Mouse (Mus musculus) left cerebral cortex, adult 2 months (tissue): ENCODE measurements around the gene Il22ra2. TPM values are rescaled to one million over a fixed set of nuclear protein-coding genes. Genes with fewer than 3 reads are reported as not detected.

Experiments
- DNase-seq, 2 experiments: peaks; one replicate each; pipeline ENCODE4 v3.0.0; 2021 to 2022; ENCODE audit warnings: low spot score in 2 of 2, mixed read lengths in 1 of 2; ENCODE audit errors: extremely low spot score in 1 of 2
- H3K27ac ChIP-seq: fragments of 200-600 bp; 2 replicates; pipeline ENCODE4 v1.8.1; 2022
- H3K4me3 ChIP-seq: fragments of 200-600 bp; 2 replicates; pipeline ENCODE4 v1.8.1; 2022
- CTCF ChIP-seq: fragments of 200-600 bp; IDR thresholded peaks from 2 replicates; pipeline ENCODE4 v1.8.1; 2022; ENCODE audit warnings: antibody characterized with exemption, mild to moderate bottlenecking, moderate library complexity
- intact Hi-C: fragments of 180-260 bp; cut with DNase I; formaldehyde crosslinking; loops from one replicate; pipeline ENCODE4 v1.15.1; 2025
- long read RNA-seq, 2 experiments: library from polyadenylated mRNA; stranded (forward); transcript quantifications; one replicate each; pipeline ENCODE4 v2.0.0; 2021; ENCODE audit warnings: borderline mapping rate in 2 of 2
- total RNA-seq, 2 experiments: library from RNA; stranded (reverse); gene quantifications; 2 replicates each; pipeline ENCODE4 v1.2.3; 2021

The Il22ra2 gene
- not detected for total RNA-seq
- long read RNA-seq, experiment 1: 0 reads
- long read RNA-seq, experiment 2: 0 reads

DNA sequence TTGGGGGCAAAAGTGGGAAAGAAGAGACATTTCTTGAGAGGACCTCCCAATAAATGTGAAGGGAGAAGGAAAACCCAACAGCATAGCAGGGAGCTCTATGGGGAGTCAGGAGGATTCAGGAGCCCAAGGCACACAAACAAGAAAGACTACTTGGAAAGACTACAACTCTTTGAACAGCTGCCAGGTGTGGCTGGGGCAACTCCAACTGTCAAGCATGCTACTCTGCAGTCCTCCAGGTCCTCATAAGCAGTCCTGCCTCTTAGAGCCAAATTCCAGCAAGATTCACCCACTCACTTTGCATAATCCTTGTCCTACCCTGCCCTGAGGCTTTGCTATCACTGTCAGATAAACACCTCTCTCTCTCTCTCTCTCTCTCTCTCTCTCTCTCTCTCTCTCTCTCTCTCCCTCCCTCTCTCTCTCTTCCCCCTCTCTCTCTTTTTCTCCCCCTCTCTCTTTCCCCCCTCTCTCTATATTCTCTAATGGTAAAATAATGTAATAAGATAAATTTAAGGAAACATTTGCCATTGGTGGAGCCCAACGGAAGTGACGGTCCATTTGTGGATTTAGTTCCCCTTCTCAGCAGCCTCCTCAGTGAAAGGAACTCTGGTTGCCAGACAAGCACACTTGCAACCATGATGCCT lies at the start of gene Il22ra2:
Gene Il22ra2, plus strand, starts transcription at position 591 of the 641 bp plus-strand sequence.
- Histone ChIP-seq H3K4me3 (no peak within 1 kb of the TSS), H3K27ac (no peak within 1 kb of the TSS)
- intact Hi-C loops: no loop called here
- TF ChIP-seq CTCF: no peak
- DNase-seq: no peak

DNA sequence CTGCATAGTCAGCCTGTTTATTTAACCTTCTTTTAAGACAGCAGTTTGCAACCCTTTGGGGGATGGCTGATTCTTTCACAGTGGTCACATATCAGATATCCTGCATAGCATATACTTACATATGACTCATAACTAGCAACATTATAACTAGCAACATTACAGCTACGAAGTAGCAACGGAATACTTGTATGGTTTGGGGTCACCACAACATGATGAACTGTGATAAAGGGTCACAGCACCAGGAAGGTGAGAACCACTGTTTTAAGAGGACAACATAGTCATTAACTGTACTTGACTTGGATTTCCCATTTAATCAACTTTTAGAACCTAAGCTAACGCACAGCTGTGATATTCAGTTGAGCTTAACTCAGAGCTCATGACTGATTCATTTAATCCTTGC lies 44.2 kb upstream of the Il22ra2 start:
- no peak for TF ChIP-seq CTCF
- no peak for DNase-seq
- intact Hi-C loops: no loop called here
- no peak overlapping the region for H3K27ac ChIP-seq
- H3K4me3 ChIP-seq: no peak overlapping the region

DNA sequence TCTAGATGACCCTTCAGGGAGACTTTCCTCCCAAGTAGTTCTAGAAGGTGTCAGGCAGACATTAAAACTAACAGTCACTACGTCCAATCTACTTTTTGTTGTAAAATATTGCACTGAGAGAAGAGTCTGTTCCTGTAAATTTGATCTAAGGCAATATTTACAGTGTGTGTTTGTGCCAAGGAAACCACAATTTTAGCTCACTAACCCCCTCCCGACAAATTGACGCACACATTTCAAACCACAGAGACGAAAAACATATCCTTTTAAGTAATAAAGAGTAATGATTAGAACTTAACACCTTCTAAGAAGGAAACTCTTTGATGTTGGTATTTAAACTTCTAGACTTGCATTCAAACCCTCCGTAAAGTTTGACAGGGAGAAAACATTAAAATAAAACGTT lies 43.8 kb upstream of the Il22ra2 start:
- no peak for TF ChIP-seq CTCF
- intact Hi-C loops: no loop called here

DNA sequence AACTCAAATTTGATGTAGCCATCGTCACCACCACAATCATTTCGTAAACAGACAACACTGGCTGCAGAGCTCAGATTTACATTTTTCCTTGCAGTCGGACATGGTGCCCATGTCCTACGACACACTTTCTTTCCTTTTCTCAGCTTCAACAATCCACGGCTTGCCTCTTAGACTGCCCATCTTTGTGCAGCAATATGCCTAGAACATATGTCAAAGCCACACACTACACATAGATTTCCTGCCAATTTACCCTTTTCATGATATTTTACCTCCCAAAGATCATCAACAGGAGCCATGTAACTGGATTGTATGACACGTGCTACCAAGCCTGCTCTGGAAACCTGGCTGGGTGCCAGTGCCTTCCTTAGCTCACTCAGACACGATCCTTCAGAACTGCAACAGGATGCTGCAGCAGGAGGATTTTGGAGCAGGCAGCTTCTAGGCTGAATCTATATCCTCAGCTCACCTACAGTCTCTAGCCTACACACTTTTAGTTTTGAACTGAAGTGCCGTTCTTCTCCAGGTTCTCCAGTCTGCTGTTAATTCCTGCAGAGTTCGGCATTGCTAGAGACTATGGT lies 43.3 kb upstream of the Il22ra2 start:
- peak; percentile 27 to 33 for DNase-seq
- 0 out of 2 replicates have a peak overlapping the region, but pooled peaks have one; percentile 9 for H3K4me3 ChIP-seq
- intact Hi-C loops: no loop called here
- H3K27ac ChIP-seq: no peak overlapping the region
- TF ChIP-seq CTCF: no peak

More for the DNA sequence above, 43.8 kb upstream of the Il22ra2 start:
- no peak overlapping the region for H3K27ac ChIP-seq
- H3K4me3 ChIP-seq: no peak overlapping the region
- DNase-seq: no peak

DNA sequence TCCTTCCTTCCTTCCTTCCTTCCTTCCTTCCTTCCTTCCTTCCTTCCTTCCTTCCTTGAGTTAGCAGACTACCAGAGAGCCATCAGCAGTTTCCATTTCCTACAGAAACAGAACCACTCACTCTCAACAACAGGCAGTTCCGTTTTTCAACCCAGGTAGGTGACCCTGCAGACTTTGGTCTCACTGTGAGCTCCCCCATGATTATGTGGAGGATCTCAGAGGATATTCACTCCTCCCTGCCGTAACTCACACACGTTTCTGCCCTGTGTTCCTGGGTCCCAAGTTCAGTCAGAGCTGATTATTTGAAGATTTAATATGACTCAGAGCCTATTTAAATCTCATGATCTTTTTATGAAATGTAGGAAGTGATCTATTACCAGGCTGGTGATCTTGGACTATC lies 41.1 kb upstream of the Il22ra2 start:
- H3K27ac ChIP-seq: no peak overlapping the region
- no peak for TF ChIP-seq CTCF
- no peak overlapping the region for H3K4me3 ChIP-seq
- no peak for DNase-seq
- intact Hi-C loops: no loop called here

DNA sequence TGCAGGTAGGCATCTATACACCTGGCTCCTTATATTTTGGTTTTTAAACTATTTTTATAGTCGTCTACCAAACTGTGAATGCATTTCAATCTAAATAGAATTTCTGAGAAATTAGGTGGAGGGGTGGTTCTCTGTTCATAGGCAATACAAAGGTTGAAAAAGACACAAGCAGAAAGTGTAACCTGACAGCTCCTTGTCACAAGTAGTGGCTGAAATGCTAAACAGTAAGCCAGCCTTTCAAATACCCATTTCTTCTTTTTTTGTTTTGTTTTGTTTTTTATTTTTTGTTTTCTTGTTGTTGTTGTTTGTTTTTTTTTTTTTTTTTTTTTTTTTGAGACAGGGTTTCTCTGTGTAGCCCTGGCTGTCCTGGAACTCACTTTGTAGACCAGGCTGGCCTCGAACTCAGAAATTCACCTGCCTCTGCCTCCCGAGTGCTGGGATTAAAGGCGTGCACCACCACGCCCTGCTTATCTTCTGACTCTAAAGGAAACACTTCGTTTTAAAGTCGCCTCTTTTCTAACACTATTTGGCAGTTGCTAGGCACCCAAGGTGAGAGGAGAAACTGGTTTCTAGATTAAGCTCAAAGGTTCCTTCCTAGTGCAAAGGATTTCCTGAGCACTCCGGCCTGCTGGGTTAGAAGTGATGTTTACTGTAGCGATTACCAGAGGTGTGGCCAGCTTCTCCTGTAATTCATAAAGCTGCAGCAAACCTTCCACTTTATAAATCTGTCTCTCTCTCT lies 39.8 kb upstream of the Il22ra2 start:
- DNase-seq: no peak
- intact Hi-C loops: no loop called here
- no peak overlapping the region for H3K4me3 ChIP-seq
- no peak for TF ChIP-seq CTCF
- H3K27ac ChIP-seq: no peak overlapping the region

DNA sequence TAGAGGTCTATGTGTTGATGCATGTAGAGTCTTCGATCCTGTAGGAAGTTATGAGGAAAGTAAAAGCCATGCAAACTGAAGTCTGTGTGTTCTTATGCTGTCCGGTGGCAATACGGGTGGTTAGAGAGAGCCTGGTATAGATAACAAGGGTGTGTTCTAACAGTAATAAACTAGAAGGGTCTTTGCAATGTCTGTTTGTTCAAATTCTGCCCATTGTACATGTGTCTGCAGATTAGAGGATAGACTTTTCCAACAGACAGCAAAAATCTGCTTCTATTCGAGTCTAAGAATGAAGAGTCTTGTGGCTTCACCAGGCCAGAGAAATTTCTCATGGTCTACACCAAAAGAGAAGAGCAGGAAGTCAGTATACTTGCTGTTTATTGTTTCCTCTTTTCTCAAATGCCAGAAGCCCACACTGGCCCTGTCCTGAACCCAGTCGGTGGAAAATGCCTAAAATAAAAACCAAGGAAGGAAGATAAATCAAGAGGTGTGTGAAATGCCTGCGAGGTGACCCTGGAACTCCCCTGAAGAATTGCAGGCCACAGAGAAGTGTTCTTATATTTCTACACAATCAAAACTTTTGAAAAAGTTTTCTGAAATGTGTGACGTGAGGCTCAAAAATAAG lies 38.9 kb upstream of the Il22ra2 start:
- no peak for DNase-seq
- no peak overlapping the region for H3K27ac ChIP-seq
- intact Hi-C loops: no loop called here
- no peak for TF ChIP-seq CTCF
- no peak overlapping the region for H3K4me3 ChIP-seq

DNA sequence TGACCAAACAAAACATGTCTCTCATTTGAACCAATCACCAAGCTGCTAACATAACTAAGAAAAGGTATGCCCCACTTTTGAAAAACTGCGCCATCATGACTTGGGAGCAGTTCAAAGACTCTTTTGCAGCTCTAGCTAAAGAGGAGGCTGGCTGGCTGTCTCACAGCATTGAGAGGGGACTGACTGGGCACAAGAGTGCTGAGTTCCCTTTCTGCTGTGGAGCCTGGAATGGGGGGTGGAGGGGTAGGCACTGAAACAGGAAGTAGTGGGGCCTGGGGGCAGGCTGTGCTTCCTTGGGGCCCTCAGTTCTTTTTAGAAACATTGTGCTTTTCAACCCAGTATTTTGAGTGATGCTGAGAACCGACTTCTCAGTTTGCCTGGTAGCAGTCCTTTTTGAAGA lies 37.7 kb upstream of the Il22ra2 start:
- no peak for DNase-seq
- TF ChIP-seq CTCF: no peak

DNA sequence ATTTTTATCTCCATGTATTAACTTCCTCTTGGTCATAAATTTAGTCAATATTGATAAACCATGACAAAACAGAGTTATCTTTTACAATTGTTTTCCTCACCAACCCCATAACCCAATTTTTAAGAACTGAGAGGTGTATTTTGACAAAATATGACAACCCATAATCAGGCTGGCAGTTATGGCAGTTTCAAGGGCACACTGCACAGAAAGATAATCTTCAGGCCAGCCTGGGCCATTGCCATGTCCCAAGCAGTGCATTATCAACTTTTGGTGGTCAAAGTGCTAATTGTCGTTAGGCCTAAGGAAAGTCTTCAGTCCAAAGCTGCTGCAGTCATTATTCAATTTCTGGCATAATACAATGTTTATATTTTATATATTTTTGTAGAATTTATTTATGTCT lies 37.0 kb upstream of the Il22ra2 start:
- H3K27ac ChIP-seq: no peak overlapping the region
- intact Hi-C loops: no loop called here
- no peak overlapping the region for H3K4me3 ChIP-seq
- no peak for DNase-seq
- no peak for TF ChIP-seq CTCF

More for the DNA sequence above, 37.7 kb upstream of the Il22ra2 start:
- Histone ChIP-seq H3K4me3 (no peak overlapping the region), H3K27ac (no peak overlapping the region)
- intact Hi-C loops: no loop called here

DNA sequence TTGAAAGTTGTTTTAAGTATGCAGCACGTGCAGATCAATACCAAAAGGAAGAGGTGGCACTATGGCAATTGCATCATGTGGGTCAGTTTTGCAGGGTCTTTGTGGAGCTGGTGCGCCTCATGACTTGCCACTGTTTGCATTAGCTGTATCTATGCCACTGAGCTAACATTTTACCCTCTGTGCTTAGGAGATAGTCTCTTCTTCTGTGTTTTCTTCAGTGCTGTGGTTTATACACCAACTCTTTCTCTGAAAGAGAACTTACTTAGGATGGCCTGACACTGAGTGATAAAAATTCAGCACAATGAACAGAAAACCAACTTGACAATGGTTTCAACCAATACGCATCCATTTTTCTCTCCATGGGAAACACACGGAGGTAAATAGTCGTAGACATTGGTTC lies 35.9 kb upstream of the Il22ra2 start:
- intact Hi-C loops: no loop called here
- Histone ChIP-seq H3K27ac (no peak overlapping the region), H3K4me3 (no peak overlapping the region)
- DNase-seq: no peak
- TF ChIP-seq CTCF: no peak

DNA sequence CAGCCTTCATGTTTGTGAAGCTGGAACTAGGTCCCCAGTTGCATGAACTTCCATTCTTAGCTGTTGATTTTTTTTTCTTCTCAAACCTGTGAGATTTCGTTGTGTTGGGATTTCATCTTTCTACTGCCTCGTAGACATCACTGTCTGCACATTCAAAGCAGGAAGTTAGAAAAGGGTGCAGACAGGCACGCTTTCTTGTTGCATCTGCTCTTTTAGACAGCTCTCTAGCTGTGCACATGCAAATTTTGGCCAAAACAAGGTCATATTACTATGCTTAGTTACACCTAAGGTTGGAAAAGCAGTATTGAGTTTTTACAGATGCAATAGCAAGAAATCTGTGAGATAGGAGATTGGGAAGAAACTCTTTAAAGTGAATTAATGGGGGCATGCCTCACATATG lies 34.5 kb upstream of the Il22ra2 start:
- no peak overlapping the region for H3K4me3 ChIP-seq
- intact Hi-C loops: no loop called here
- H3K27ac ChIP-seq: no peak overlapping the region
- no peak for TF ChIP-seq CTCF
- no peak for DNase-seq

DNA sequence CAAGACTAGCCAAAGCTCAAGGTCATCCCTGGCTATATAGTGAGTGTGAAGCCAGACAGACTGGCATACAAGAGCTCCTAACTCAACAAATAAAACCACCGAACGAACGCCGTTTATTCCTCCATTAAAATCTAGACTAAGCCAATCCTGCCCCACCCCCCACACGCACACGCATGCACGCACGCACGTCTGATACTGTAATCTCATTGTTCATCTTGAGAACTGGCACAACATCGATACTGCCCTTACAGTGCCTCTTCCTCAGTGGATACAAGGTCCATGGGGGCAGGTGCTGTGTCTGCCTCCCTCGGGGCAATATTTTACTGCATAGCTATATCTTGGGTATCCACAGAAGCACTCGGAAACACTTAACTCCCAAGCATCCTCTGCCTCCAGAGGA lies 32.2 kb upstream of the Il22ra2 start:
- Histone ChIP-seq H3K27ac (no peak overlapping the region), H3K4me3 (no peak overlapping the region)
- no peak for TF ChIP-seq CTCF
- no peak for DNase-seq
- intact Hi-C loops: loop anchor here (10.0 kb wide), 1 partner anchor 315 kb away; the partner anchor contains the start of gene Pex7
